In genomic region chr2:35539276-35539972, GRCm38 (mm10) we compare ENCODE assay signal across 8 mouse cellular contexts. TPM values are rescaled to one million over a fixed set of nuclear protein-coding genes. Genes with fewer than 3 reads are reported as not detected.
A peak's percentile ranks its signal among the peaks of the same experiment; 100 is the strongest.
DNase-seq lines count a peak whose midpoint lies in the region; ATAC-seq lines count a peak whose summit lies in the region.

No protein-coding gene starts in this region.

- H3K27ac ChIP-seq in hindbrain, embryonic 15.5 days (replicated peaks), result no peak overlapping the region

- H3K9ac ChIP-seq in hindbrain, embryonic 15.5 days, result no peak overlapping the region

- no peaks in the 10 kb centered on the region for H3K27me3 ChIP-seq in hindbrain, embryonic 15.5 days

- no peaks in the 10 kb centered on the region for H3K4me1 ChIP-seq in hindbrain, embryonic 15.5 days (replicated peaks)

- peak; percentile 96 for DNase-seq in NIH3T3 (ENCODE audit: low read depth)
- peak; percentile 84 for DNase-seq in cerebellum, adult 9-11 months
- DNase-seq in frontal cortex, postnatal 14 days (ENCODE audit: low spot score in 2 of 2), result peak; percentile 69 to 86
- DNase-seq in layer of hippocampus, postnatal 36 days, result peak; percentile 77
- peak; percentile 84 to 88 for DNase-seq in lung, postnatal 4 days
- DNase-seq in right cerebral cortex, adult 2 months (ENCODE audit: low spot score in 2 of 2), result peak; percentile 86 to 92
- peak; percentile 41 for DNase-seq in urinary bladder, postnatal 10 days (ENCODE audit: low spot score)

- H3K4me3 ChIP-seq in hindbrain, embryonic 15.5 days, result no peak overlapping the region

- H3K4me2 ChIP-seq in hindbrain, embryonic 15.5 days, result no peak overlapping the region

- 7% methylated on average over 13 of the region's 13 CpGs for WGBS in hindbrain, embryonic 15.5 days

- peak; percentile 43; the same call in 1 of the 2 replicates for ATAC-seq in hindbrain, embryonic 15.5 days (ENCODE audit: low FRiP score, low read depth)

- H3K36me3 ChIP-seq in hindbrain, embryonic 15.5 days, result no peaks in the 10 kb centered on the region

- H3K9me3 ChIP-seq in hindbrain, embryonic 15.5 days, result no peaks in the 10 kb centered on the region

RNA-seq across cellular contexts. Expression of gene Dab2ip, which starts 18.6 kb away (rescaled TPM):
- polyA plus RNA-seq in hindbrain, embryonic 15.5 days (2015; fragmentation: Nextera tagmentation; extraction: Ambion mirVana), result 70.7 and 79.3 TPM in 2 replicates
- 100 to 1,000 TPM; 102 to 108 TPM for total RNA-seq in layer of hippocampus, postnatal 36 days (2021)

Comparison
In these comparisons a context has a peak if more than half of its experiments do, and no peak if none do; other contexts are left out.
1. DNase-seq: peak in every context shown above with its lines; median percentile 96 in NIH3T3; 89 in right cerebral cortex, adult 2 months; 86 in lung, postnatal 4 days; 84 in cerebellum, adult 9-11 months; 78 in frontal cortex, postnatal 14 days; 77 in layer of hippocampus, postnatal 36 days; 41 in urinary bladder, postnatal 10 days.